13 mouse cellular contexts compared by ENCODE assay signal in the genomic region with DNA sequence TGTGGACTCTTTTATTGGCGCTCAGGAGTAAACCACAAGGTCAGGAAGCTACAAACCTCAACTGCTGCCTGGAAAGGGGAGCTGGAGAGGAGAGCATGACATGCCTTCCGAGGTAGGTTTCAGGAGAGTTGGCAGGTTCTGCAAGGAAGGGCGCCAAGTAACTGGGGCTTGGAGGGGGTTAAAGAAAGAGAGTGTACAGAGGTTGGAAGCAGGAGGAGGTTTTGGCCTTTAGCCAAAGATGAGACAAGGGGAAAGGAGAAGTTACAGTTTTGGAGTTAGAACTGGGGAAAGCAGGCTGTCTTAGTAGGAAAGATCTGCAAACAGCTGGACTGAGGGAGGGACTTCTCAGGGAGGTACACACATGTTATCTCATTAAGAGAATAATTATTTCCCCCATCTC. TPM values are rescaled to one million over a fixed set of nuclear protein-coding genes. Genes with fewer than 3 reads are reported as not detected.
DNase-seq lines count a peak whose midpoint lies in the region; ATAC-seq and TF ChIP-seq lines count a peak whose summit lies in the region.
"Had no signal": no experiment of that assay in that cellular context is flagged by ENCODE, and none has a peak within 500 bp of the region (broad histone marks: within the 10 kb centered on the region; RNA-seq: fewer than 3 reads in every experiment).

No protein-coding gene starts in this region.

- H3K9me3 ChIP-seq in heart, embryonic 13.5 days: peaks cover 10% of the 10 kb centered on the region; the same call in 1 of the 2 replicates
- peaks cover 6% of the 10 kb centered on the region for H3K9me3 ChIP-seq in heart, embryonic 11.5 days (replicated peaks; ENCODE audit: control insufficient read depth, low read length)
- H3K9me3 ChIP-seq in megakaryocyte, embryonic 14.5 days: peaks cover 30% of the 10 kb centered on the region
- no peaks in the 10 kb centered on the region; the same call in 1 of the 2 replicates for H3K9me3 ChIP-seq in stomach, postnatal 0 days (ENCODE audit: control insufficient read depth, low read length)

- no peak overlapping the region for H3K4me3 ChIP-seq in heart, embryonic 13.5 days
- no peak overlapping the region for H3K4me3 ChIP-seq in heart, embryonic 11.5 days (ENCODE audit: low read depth, low read length)
- H3K4me3 ChIP-seq in megakaryocyte, embryonic 14.5 days (replicated peaks): peak overlapping the region; percentile 53
- no peak overlapping the region for H3K4me3 ChIP-seq in stomach, postnatal 0 days (ENCODE audit: low read depth, low read length)
- H3K4me3 ChIP-seq: kidney, embryonic 15.5 days had no signal

- no peak overlapping the region for H3K9ac ChIP-seq in heart, embryonic 13.5 days
- no peak overlapping the region for H3K9ac ChIP-seq in heart, embryonic 11.5 days (ENCODE audit: low read depth, low read length)
- H3K9ac ChIP-seq in stomach, postnatal 0 days (ENCODE audit: low read length): no peak overlapping the region
- H3K9ac ChIP-seq: kidney, embryonic 15.5 days; liver, embryonic 14.5 days had no signal

- H3K36me3 ChIP-seq in heart, embryonic 13.5 days: 0 out of 2 replicates have a peak, but pooled peaks cover 2% of the 10 kb centered on the region
- H3K36me3 ChIP-seq in heart, embryonic 11.5 days (ENCODE audit: control insufficient read depth, insufficient read depth, low read length): no peaks in the 10 kb centered on the region
- H3K36me3 ChIP-seq in megakaryocyte, embryonic 14.5 days (replicated peaks; ENCODE audit: low read length): no peaks in the 10 kb centered on the region
- H3K36me3 ChIP-seq in stomach, postnatal 0 days (ENCODE audit: control insufficient read depth, insufficient read depth, low read length): no peaks in the 10 kb centered on the region

- no peak overlapping the region for H3K4me2 ChIP-seq in heart, embryonic 13.5 days
- no peak overlapping the region for H3K4me2 ChIP-seq in heart, embryonic 11.5 days
- no peak overlapping the region; the same call in 1 of the 2 replicates for H3K4me2 ChIP-seq in stomach, postnatal 0 days (replicated peaks; ENCODE audit: low read depth)
- H3K4me2 ChIP-seq: kidney, embryonic 15.5 days had no signal

- H3K27me3 ChIP-seq in heart, embryonic 13.5 days (replicated peaks): no peaks in the 10 kb centered on the region
- H3K27me3 ChIP-seq in heart, embryonic 11.5 days (ENCODE audit: control insufficient read depth, insufficient read depth, low read length): no peaks in the 10 kb centered on the region
- peaks cover 43% of the 10 kb centered on the region for H3K27me3 ChIP-seq in megakaryocyte, embryonic 14.5 days (replicated peaks)
- H3K27me3 ChIP-seq in stomach, postnatal 0 days (ENCODE audit: control insufficient read depth, insufficient read depth, low read length): no peaks in the 10 kb centered on the region
- H3K27me3 ChIP-seq: kidney, embryonic 15.5 days had no signal

- peak overlapping the region; percentile 38; the same call in 1 of the 2 replicates for H3K27ac ChIP-seq in heart, embryonic 13.5 days (replicated peaks)
- H3K27ac ChIP-seq in heart, embryonic 11.5 days (ENCODE audit: low read depth, low read length): no peak overlapping the region
- H3K27ac ChIP-seq in stomach, postnatal 0 days (replicated peaks): peak overlapping the region; percentile 83
- H3K27ac ChIP-seq: kidney, embryonic 15.5 days; liver, embryonic 14.5 days had no signal

- DNase-seq in stomach, postnatal 0 days (ENCODE audit: low spot score): no peak
- DNase-seq in layer of hippocampus, adult 9-10 months (ENCODE audit: low spot score): no peak
- DNase-seq in cerebellum, adult 18-20 months: no peak
- DNase-seq: cerebellum, adult 9-11 months; right cerebral cortex, postnatal 25 days; thymus, adult 18-20 months had no signal

- peaks cover 18% of the 10 kb centered on the region for H3K4me1 ChIP-seq in heart, embryonic 13.5 days
- no peaks in the 10 kb centered on the region; the same call in 1 of the 2 replicates for H3K4me1 ChIP-seq in heart, embryonic 11.5 days (ENCODE audit: control insufficient read depth, insufficient read depth, low read length)
- peaks cover 31% of the 10 kb centered on the region for H3K4me1 ChIP-seq in megakaryocyte, embryonic 14.5 days
- H3K4me1 ChIP-seq in stomach, postnatal 0 days (replicated peaks; ENCODE audit: control insufficient read depth, insufficient read depth): no peaks in the 10 kb centered on the region

- TF ChIP-seq CTCF in stomach, postnatal 0 days (IDR thresholded peaks at IDR 0.05; ENCODE audit: low read depth): no peak

- TF ChIP-seq EP300 in stomach, postnatal 0 days (optimal IDR thresholded peaks at IDR 0.05): no peak

- ATAC-seq in heart, embryonic 13.5 days (ENCODE audit: extremely low read depth, insufficient number of reproducible peaks, low FRiP score, low TSS enrichment): no peak
- ATAC-seq in heart, embryonic 11.5 days (replicated peaks; ENCODE audit: insufficient number of reproducible peaks, low FRiP score, low TSS enrichment): no peak
- ATAC-seq in megakaryocyte, adult 5-6 weeks (ENCODE audit: poor library complexity, severe bottlenecking): no peak
- peak; percentile 42 to 44 for ATAC-seq in hematopoietic stem cell, adult 5-6 weeks (replicated peaks in 1 of 2; ENCODE audit: insufficient read depth in 1 of 2, low FRiP score in 2 of 2, low TSS enrichment in 1 of 2, low read depth in 1 of 2, poor library complexity in 2 of 2, severe bottlenecking in 2 of 2)
- peak; percentile 38; the same call in 1 of the 2 replicates for ATAC-seq in stomach, postnatal 0 days (ENCODE audit: low FRiP score, low TSS enrichment)

- WGBS in heart, embryonic 13.5 days: 55% methylated on average over 3 of the region's 3 CpGs
- 71% methylated on average over 3 of the region's 3 CpGs for WGBS in heart, embryonic 11.5 days (ENCODE audit: insufficient replicate concordance)
- 30% methylated on average over 3 of the region's 3 CpGs for WGBS in stomach, postnatal 0 days

RNA-seq across cellular contexts. Expression of gene Traf3ip2, which starts 16.9 kb away (rescaled TPM):
- 10.1 and 10.3 TPM in 2 replicates for polyA plus RNA-seq in heart, embryonic 13.5 days (2015; fragmentation: Nextera tagmentation; extraction: Ambion mirVana)
- polyA plus RNA-seq in heart, embryonic 11.5 days (2014; fragmentation: Nextera tagmentation; extraction: Ambion mirVana): 11.6 and 12.9 TPM in 2 replicates
- polyA plus RNA-seq in megakaryocyte, embryonic 14.5 days (2012; ENCODE audit: insufficient read depth, low replicate concordance): 1.2 TPM in 1 of 2 replicates, not detected in the other
- 8.8 and 12.3 TPM in 2 replicates for total RNA-seq in megakaryocyte, adult 5-6 weeks (2015)
- 1.7 and 2.9 TPM in 2 replicates for total RNA-seq in megakaryocyte, adult 5-6 weeks (2017)
- total RNA-seq in hematopoietic stem cell, adult 5-6 weeks (2017): 4.1 and 5.8 TPM in 2 replicates
- polyA plus RNA-seq in stomach, postnatal 0 days (2015; fragmentation: Nextera tagmentation; extraction: Ambion mirVana): 19.4 and 24.1 TPM in 2 replicates

Comparison
In these comparisons a context has a peak if more than half of its experiments do, and no peak if none do; other contexts are left out.
1. ATAC-seq: peak in hematopoietic stem cell, adult 5-6 weeks (2 of 2) and stomach, postnatal 0 days (single experiment); none in heart, embryonic 13.5 days (single experiment), heart, embryonic 11.5 days (single experiment) and megakaryocyte, adult 5-6 weeks (single experiment).